Mouse (Mus musculus) cerebellum, adult 2 months (tissue): Measurements from ENCODE around the gene Sucnr1. TPM values are rescaled to one million over a fixed set of nuclear protein-coding genes. Genes with fewer than 3 reads are reported as not detected.
"Not testable (repeated sequence)": the region's sequence is repeated elsewhere in the genome, so short reads cannot be mapped to it uniquely, and the experiment has no call there.

Experiments
- DNase-seq, 2 experiments: peaks; one replicate each; pipeline ENCODE4 v3.0.0; 2021
- H3K27ac ChIP-seq: fragments of 200-500 bp; 2 replicates; pipeline ENCODE4 v1.5.1; 2012; ENCODE audit warnings: low read length, control low read depth, inconsistent platforms; ENCODE audit not compliant: insufficient read depth
- H3K27me3 ChIP-seq: fragments of 200-500 bp; 2 replicates; pipeline ENCODE4 v1.6.1; 2012; ENCODE audit warnings: inconsistent platforms, mild to moderate bottlenecking, low read length, moderate library complexity; ENCODE audit not compliant: control insufficient read depth, insufficient read depth
- H3K4me1 ChIP-seq: fragments of 200-500 bp; 2 replicates; pipeline ENCODE4 v1.6.1; 2011; ENCODE audit warnings: low read length; ENCODE audit not compliant: control insufficient read depth, insufficient read depth
- H3K4me3 ChIP-seq: fragments of 200-500 bp; replicated peaks from 2 replicates; pipeline ENCODE3; 2011; ENCODE audit warnings: mild to moderate bottlenecking, low read depth, low read length, control low read depth; ENCODE audit not compliant: insufficient read depth
- CTCF ChIP-seq: fragments of 200-500 bp; IDR thresholded peaks from 2 replicates; pipeline ENCODE4 v1.5.1; 2011; ENCODE audit warnings: low read depth, mild to moderate bottlenecking, control low read depth, low read length, moderate library complexity, borderline replicate concordance; ENCODE audit not compliant: insufficient read depth
- POLR2A ChIP-seq: fragments of 200-500 bp; IDR thresholded peaks from 2 replicates; pipeline ENCODE4 v1.6.1; 2011; ENCODE audit warnings: low read length, control low read depth, borderline replicate concordance; ENCODE audit not compliant: insufficient read depth
- WGBS: fragments of 180-500 bp; shearing (Covaris S2); methylation state at CpG from one replicate; pipeline ENCODE4 v1.1.7; 2018; 5-methylcytosine and 5-hydroxymethylcytosine counted together
- polyA plus RNA-seq: library from polyadenylated mRNA; depleted of rRNA; stranded (reverse); fragments of >200 nt; gene quantifications from 2 replicates; pipeline ENCODE4 v1.2.3, GENCODE M21; 2012

Sucnr1 gene
- polyA plus RNA-seq, 1 experiment: 0.13 TPM

- no peak overlapping the region for H3K27ac ChIP-seq
- H3K4me1 ChIP-seq: no peaks in the 10 kb centered on the region
- no peaks in the 10 kb centered on the region for H3K27me3 ChIP-seq
- H3K4me3 ChIP-seq: no peak overlapping the region
- no peak for DNase-seq
- TF ChIP-seq POLR2A: no peak
- TF ChIP-seq CTCF: no peak
- 81% methylated on average over 2 of the region's 2 CpGs for WGBS
These were observed 22.9 kb downstream of the Sucnr1 start for GRCm38 (mm10) chr3:60104462-60105109.

GRCm38 (mm10) chr3:60106446-60106845 is 24.8 kb downstream of the Sucnr1 start:
- not testable (repeated sequence) for DNase-seq, H3K4me3 ChIP-seq, H3K27me3 ChIP-seq, H3K27ac ChIP-seq, H3K4me1 ChIP-seq
- WGBS: 60% methylated on average over 1 of the region's 1 CpGs

GRCm38 (mm10) chr3:60107736-60108135 is 26.1 kb downstream of the Sucnr1 start:
- WGBS: 94% methylated on average over 3 of the region's 3 CpGs
- no peaks in the 10 kb centered on the region for H3K4me1 ChIP-seq
- TF ChIP-seq POLR2A (no peak), CTCF (no peak)
- H3K27me3 ChIP-seq: no peaks in the 10 kb centered on the region
- no peak overlapping the region for H3K4me3 ChIP-seq
- H3K27ac ChIP-seq: no peak overlapping the region
- DNase-seq: no peak

GRCm38 (mm10) chr3:60108815-60109214 is 27.1 kb downstream of the Sucnr1 start:
- DNase-seq: no peak

GRCm38 (mm10) chr3:60111135-60111710 is 29.6 kb downstream of the Sucnr1 start:
- Histone ChIP-seq H3K27me3 (no peaks in the 10 kb centered on the region), H3K27ac (no peak overlapping the region), H3K4me3 (no peak overlapping the region), H3K4me1 (no peaks in the 10 kb centered on the region)
- DNase-seq: no peak
- TF ChIP-seq CTCF: no peak
- TF ChIP-seq POLR2A: no peak
- WGBS: 93% methylated on average over 4 of the region's 4 CpGs

More at GRCm38 (mm10) chr3:60108815-60109214, 27.1 kb downstream of the Sucnr1 start:
- no peaks in the 10 kb centered on the region for H3K27me3 ChIP-seq
- no peak overlapping the region for H3K4me3 ChIP-seq
- H3K4me1 ChIP-seq: no peaks in the 10 kb centered on the region
- TF ChIP-seq POLR2A: no peak
- no peak for TF ChIP-seq CTCF
- no peak overlapping the region for H3K27ac ChIP-seq

- H3K27me3 ChIP-seq: no peaks in the 10 kb centered on the region
- TF ChIP-seq CTCF (peak; percentile 26; the same call in 1 of the 2 replicates), POLR2A (no peak)
- no peak overlapping the region for H3K27ac ChIP-seq
- DNase-seq: peak in 1 of 2 experiments; percentile 17
- WGBS: 81% methylated on average over 6 of the region's 6 CpGs
- H3K4me3 ChIP-seq: no peak overlapping the region
- no peaks in the 10 kb centered on the region for H3K4me1 ChIP-seq
These were observed 30.4 kb downstream of the Sucnr1 start for GRCm38 (mm10) chr3:60111889-60112646.

GRCm38 (mm10) chr3:60114571-60114970 is 32.9 kb downstream of the Sucnr1 start:
- 51% methylated on average over 2 of the region's 2 CpGs for WGBS
- no peak overlapping the region for H3K4me3 ChIP-seq
- no peaks in the 10 kb centered on the region for H3K27me3 ChIP-seq
- H3K4me1 ChIP-seq: no peaks in the 10 kb centered on the region
- TF ChIP-seq POLR2A (no peak), CTCF (no peak)
- H3K27ac ChIP-seq: no peak overlapping the region
- DNase-seq: no peak

GRCm38 (mm10) chr3:60121449-60121848 is 39.8 kb downstream of the Sucnr1 start:
- 78% methylated on average over 3 of the region's 3 CpGs for WGBS
- Histone ChIP-seq H3K27me3 (no peaks in the 10 kb centered on the region), H3K4me3 (no peak overlapping the region), H3K27ac (no peak overlapping the region), H3K4me1 (no peaks in the 10 kb centered on the region)
- DNase-seq: no peak
- TF ChIP-seq POLR2A: no peak
- TF ChIP-seq CTCF: no peak
